Mouse (Mus musculus): Measurements from ENCODE around the gene Immp2l. TPM values are rescaled to one million over a fixed set of nuclear protein-coding genes. Genes with fewer than 3 reads are reported as not detected.

The Immp2l gene
- polyA plus RNA-seq, 1 experiment from 2014 or later, result 7.4 TPM

DNA sequence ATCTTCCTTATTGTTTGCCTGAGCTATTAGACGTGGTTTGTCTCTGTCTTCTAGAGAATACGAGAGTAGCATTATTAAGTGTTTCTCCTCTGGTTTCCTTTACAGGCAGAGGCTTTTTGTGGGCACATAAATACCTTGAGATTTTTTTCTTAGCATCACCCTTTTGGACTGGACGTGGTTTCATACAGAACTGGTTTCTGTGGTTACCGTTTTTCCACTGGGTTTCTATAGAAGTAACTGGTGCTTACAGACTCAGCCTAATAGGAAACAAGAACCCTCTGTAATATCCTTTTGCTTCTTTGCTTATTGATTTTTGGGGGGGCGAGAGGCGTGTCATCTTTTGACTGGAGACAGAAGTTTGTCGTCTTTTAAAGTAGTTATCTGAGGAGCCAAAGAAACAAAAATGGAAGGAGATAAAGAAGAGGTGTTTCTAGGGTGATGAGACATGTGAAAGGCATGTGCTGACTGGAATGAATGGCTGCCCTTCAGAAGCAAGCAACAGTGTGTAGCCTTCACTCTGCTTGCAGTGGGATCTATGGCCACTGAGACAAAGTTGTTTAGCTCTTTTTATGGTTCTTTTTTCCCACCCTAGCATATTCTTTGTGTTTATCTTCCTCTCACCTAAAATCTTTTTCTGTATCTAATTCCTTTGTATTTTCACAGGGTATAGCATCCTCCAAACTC lies 307.2 kb downstream of the Immp2l start:
- no peaks in the 10 kb centered on the region for H3K4me1 ChIP-seq (ENCODE audit: control insufficient read depth, insufficient read depth, low read length)
- H3K36me3 ChIP-seq (ENCODE audit: control insufficient read depth, insufficient read depth, low read length), result no peaks in the 10 kb centered on the region
- no peak overlapping the region for H3K27ac ChIP-seq (ENCODE audit: low read depth, low read length)
- ATAC-seq (ENCODE audit: low FRiP score, low TSS enrichment), result no peak
- no peak overlapping the region for H3K4me3 ChIP-seq (ENCODE audit: low read length)
- 91% methylated on average over 7 of the region's 7 CpGs for WGBS
- H3K9me3 ChIP-seq (ENCODE audit: control insufficient read depth, low read length), result no peaks in the 10 kb centered on the region
- no peak overlapping the region for H3K9ac ChIP-seq (ENCODE audit: low read depth, low read length)
- H3K4me2 ChIP-seq (replicated peaks; ENCODE audit: low read depth, low read length), result no peak overlapping the region
- H3K27me3 ChIP-seq (ENCODE audit: control insufficient read depth, insufficient read depth, low read length), result no peaks in the 10 kb centered on the region

DNA sequence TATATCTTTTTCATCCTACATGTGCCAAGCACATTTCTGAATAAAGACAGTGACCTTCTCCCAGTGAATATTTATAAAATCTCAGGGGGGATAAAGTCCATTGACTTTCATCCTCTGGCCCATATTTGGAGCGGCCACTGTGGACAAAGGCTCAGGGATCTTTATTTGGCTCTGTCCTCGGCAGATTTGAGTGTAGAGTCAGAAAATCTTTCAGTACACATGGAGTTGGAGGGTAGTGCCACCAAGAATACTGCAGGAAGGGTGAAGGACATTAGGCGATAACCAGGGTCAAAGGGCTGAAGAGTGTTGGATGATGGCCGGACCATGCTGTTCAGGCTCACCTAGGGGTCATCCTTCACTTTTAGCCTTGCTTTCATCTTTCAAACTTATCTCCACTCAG lies 321.7 kb downstream of the Immp2l start:
- no peak overlapping the region for H3K9ac ChIP-seq (ENCODE audit: low read depth, low read length)
- H3K36me3 ChIP-seq (ENCODE audit: control insufficient read depth, insufficient read depth, low read length), result no peaks in the 10 kb centered on the region
- H3K27ac ChIP-seq (ENCODE audit: low read depth, low read length), result no peak overlapping the region
- ATAC-seq (ENCODE audit: low FRiP score, low TSS enrichment), result no peak
- H3K4me2 ChIP-seq (replicated peaks; ENCODE audit: low read depth, low read length), result no peak overlapping the region
- 86% methylated on average over 4 of the region's 4 CpGs for WGBS
- H3K4me1 ChIP-seq (ENCODE audit: control insufficient read depth, insufficient read depth, low read length), result no peaks in the 10 kb centered on the region
- no peak overlapping the region for H3K4me3 ChIP-seq (ENCODE audit: low read length)
- H3K9me3 ChIP-seq (ENCODE audit: control insufficient read depth, low read length), result no peaks in the 10 kb centered on the region
- H3K27me3 ChIP-seq (ENCODE audit: control insufficient read depth, insufficient read depth, low read length), result no peaks in the 10 kb centered on the region

DNA sequence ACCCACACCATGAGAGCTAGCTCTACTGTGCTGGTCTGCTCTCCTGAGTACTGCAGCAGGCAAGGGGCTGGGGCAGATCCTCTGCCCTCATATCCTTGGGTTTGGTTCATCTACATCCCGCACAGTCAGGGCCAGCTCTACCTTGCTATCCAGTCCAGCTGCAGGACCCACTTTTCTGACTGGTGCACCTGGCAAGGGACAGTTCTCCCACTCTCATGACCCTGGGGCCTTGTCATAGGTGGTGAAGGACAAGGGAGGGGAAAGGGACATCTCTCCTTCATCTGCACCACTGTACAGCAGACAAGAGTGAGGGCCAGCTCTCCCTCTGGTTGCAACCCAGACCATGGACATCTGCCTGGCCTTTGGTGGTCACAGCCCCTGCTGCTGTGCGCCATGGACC lies 323.6 kb downstream of the Immp2l start:
- 100% methylated on average over 2 of the region's 2 CpGs for WGBS
- Histone ChIP-seq H3K27ac (ENCODE audit: low read depth, low read length) (no peak overlapping the region), H3K9me3 (ENCODE audit: control insufficient read depth, low read length) (no peaks in the 10 kb centered on the region), H3K4me1 (ENCODE audit: control insufficient read depth, insufficient read depth, low read length) (no peaks in the 10 kb centered on the region), H3K9ac (ENCODE audit: low read depth, low read length) (no peak overlapping the region), H3K27me3 (ENCODE audit: control insufficient read depth, insufficient read depth, low read length) (no peaks in the 10 kb centered on the region), H3K36me3 (ENCODE audit: control insufficient read depth, insufficient read depth, low read length) (no peaks in the 10 kb centered on the region), H3K4me2 (replicated peaks; ENCODE audit: low read depth, low read length) (no peak overlapping the region), H3K4me3 (ENCODE audit: low read length) (no peak overlapping the region)
- no peak for ATAC-seq (ENCODE audit: low FRiP score, low TSS enrichment)

DNA sequence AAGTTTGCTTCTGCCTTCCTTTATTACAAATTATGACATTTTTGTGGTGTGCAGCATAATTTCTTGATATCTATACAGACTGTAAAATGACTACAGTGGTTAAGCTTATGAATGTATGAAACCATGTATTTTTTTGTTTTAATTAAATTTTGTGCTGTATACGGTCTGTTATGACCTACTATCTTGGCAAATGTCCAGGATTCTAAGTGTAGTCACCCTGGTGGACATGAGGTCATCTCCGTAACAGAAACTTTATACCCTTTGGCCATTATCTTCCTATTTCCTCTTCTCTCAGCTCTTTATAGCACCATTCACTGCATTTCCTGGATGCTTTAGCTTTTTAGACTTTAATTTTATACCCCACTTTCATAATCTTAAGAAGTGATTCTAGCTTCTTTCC lies 325.5 kb downstream of the Immp2l start:
- H3K9ac ChIP-seq (ENCODE audit: low read depth, low read length), result no peak overlapping the region
- no peak for ATAC-seq (ENCODE audit: low FRiP score, low TSS enrichment)
- H3K9me3 ChIP-seq (ENCODE audit: control insufficient read depth, low read length), result no peaks in the 10 kb centered on the region
- H3K27ac ChIP-seq (ENCODE audit: low read depth, low read length), result no peak overlapping the region
- H3K4me3 ChIP-seq (ENCODE audit: low read length), result no peak overlapping the region
- no peak overlapping the region for H3K4me2 ChIP-seq (replicated peaks; ENCODE audit: low read depth, low read length)
- H3K36me3 ChIP-seq (ENCODE audit: control insufficient read depth, insufficient read depth, low read length), result no peaks in the 10 kb centered on the region
- no peaks in the 10 kb centered on the region for H3K27me3 ChIP-seq (ENCODE audit: control insufficient read depth, insufficient read depth, low read length)
- H3K4me1 ChIP-seq (ENCODE audit: control insufficient read depth, insufficient read depth, low read length), result no peaks in the 10 kb centered on the region
- 64% methylated on average over 2 of the region's 2 CpGs for WGBS

DNA sequence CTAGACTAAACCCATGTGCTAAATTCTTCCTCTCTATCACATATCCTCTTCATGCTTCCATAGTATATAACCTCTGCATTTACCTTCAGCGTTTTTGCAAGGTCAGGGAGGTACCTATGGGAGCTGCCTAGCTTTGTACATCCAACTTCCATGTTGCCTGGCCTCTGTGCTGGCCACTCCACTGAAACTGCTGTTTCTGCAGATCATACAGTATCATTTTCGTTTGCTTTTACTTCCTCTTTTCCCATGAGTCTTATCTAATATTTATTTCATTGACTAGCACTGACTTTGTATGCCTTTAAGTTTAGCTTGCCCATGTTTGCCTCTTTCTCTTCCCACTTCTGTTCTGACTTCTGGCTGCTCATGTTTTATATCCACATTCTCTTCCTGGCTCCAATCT lies 325.9 kb downstream of the Immp2l start:
- Histone ChIP-seq H3K4me1 (ENCODE audit: control insufficient read depth, insufficient read depth, low read length) (no peaks in the 10 kb centered on the region), H3K4me3 (ENCODE audit: low read length) (no peak overlapping the region), H3K27me3 (ENCODE audit: control insufficient read depth, insufficient read depth, low read length) (no peaks in the 10 kb centered on the region), H3K4me2 (replicated peaks; ENCODE audit: low read depth, low read length) (no peak overlapping the region), H3K9me3 (ENCODE audit: control insufficient read depth, low read length) (no peaks in the 10 kb centered on the region), H3K36me3 (ENCODE audit: control insufficient read depth, insufficient read depth, low read length) (no peaks in the 10 kb centered on the region), H3K27ac (ENCODE audit: low read depth, low read length) (no peak overlapping the region), H3K9ac (ENCODE audit: low read depth, low read length) (no peak overlapping the region)
- ATAC-seq (ENCODE audit: low FRiP score, low TSS enrichment), result no peak
- WGBS, result 73% methylated on average over 2 of the region's 2 CpGs

DNA sequence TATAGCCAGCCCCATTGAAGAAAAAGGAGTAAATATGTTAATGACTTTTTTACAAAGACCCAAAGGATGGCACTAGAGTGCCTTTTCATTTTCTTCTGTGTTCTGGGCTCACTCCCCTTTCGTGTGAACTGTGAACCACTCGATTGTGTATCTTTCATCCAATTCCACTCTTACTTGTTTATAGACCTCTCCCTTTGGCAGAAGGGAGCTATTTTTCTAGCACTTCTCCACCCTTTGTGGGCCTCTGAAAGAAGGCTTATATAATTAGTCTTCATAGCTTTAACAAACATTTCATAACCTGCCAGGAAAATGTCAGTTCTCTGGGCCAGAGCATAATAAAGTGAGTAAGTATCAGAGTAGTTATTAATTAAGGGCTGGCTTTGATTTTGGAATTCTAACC lies 327.4 kb downstream of the Immp2l start:
- 52% methylated on average over 2 of the region's 2 CpGs for WGBS
- Histone ChIP-seq H3K27me3 (ENCODE audit: control insufficient read depth, insufficient read depth, low read length) (no peaks in the 10 kb centered on the region), H3K4me3 (ENCODE audit: low read length) (no peak overlapping the region), H3K9ac (ENCODE audit: low read depth, low read length) (no peak overlapping the region), H3K36me3 (ENCODE audit: control insufficient read depth, insufficient read depth, low read length) (no peaks in the 10 kb centered on the region), H3K4me2 (replicated peaks; ENCODE audit: low read depth, low read length) (no peak overlapping the region), H3K27ac (ENCODE audit: low read depth, low read length) (no peak overlapping the region), H3K9me3 (ENCODE audit: control insufficient read depth, low read length) (no peaks in the 10 kb centered on the region), H3K4me1 (ENCODE audit: control insufficient read depth, insufficient read depth, low read length) (no peaks in the 10 kb centered on the region)
- no peak for ATAC-seq (ENCODE audit: low FRiP score, low TSS enrichment)

DNA sequence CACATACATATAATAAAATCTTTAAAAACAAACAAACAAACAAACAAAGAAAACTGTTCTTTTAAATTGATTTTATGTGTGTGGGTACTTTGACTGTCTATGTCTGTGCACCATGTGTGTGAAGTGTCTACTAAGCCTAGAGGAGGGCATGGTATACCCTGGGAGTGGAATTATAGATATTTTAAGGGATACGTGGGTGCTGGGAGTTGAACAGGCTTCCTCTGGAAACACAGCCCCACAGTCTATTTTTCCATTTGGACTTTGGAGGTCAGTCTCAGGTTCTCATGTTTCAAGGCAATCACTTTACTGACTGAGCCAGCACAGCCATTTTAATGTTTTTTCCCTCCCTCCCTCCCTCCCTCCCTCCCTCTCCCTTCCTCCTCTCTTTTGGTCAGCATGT lies 331.0 kb downstream of the Immp2l start:
- ATAC-seq (ENCODE audit: low FRiP score, low TSS enrichment), result no peak
- no peaks in the 10 kb centered on the region for H3K9me3 ChIP-seq (ENCODE audit: control insufficient read depth, low read length)
- no peaks in the 10 kb centered on the region for H3K36me3 ChIP-seq (ENCODE audit: control insufficient read depth, insufficient read depth, low read length)
- H3K27me3 ChIP-seq (ENCODE audit: control insufficient read depth, insufficient read depth, low read length), result no peaks in the 10 kb centered on the region
- H3K27ac ChIP-seq (ENCODE audit: low read depth, low read length), result no peak overlapping the region
- no peak overlapping the region for H3K9ac ChIP-seq (ENCODE audit: low read depth, low read length)
- H3K4me2 ChIP-seq (replicated peaks; ENCODE audit: low read depth, low read length), result no peak overlapping the region
- no peak overlapping the region for H3K4me3 ChIP-seq (ENCODE audit: low read length)
- 6% methylated on average over 1 of the region's 1 CpGs for WGBS
- H3K4me1 ChIP-seq (ENCODE audit: control insufficient read depth, insufficient read depth, low read length), result no peaks in the 10 kb centered on the region

DNA sequence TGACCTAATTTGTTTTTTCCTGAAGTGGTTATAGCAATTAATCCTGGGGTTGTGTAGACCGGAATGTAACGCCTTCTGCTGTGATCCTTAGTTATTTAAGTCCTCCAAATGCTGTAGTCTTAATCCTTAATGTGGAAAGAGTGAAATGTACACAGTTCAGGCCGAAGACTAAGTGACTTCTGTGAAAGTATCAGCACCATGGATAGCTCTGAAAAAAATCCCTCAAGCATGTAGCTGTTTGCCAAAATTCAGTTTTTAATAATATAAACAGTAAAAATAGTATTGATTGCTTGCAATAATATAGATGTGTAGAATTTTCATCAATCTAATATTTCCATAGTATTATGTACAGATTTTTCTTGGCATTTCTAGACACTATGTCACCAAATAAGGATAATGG lies 332.1 kb downstream of the Immp2l start:
- Histone ChIP-seq H3K9ac (ENCODE audit: low read depth, low read length) (no peak overlapping the region), H3K36me3 (ENCODE audit: control insufficient read depth, insufficient read depth, low read length) (no peaks in the 10 kb centered on the region), H3K4me1 (ENCODE audit: control insufficient read depth, insufficient read depth, low read length) (no peaks in the 10 kb centered on the region), H3K9me3 (ENCODE audit: control insufficient read depth, low read length) (no peaks in the 10 kb centered on the region), H3K27ac (ENCODE audit: low read depth, low read length) (no peak overlapping the region), H3K27me3 (ENCODE audit: control insufficient read depth, insufficient read depth, low read length) (no peaks in the 10 kb centered on the region), H3K4me2 (replicated peaks; ENCODE audit: low read depth, low read length) (no peak overlapping the region), H3K4me3 (ENCODE audit: low read length) (no peak overlapping the region)
- no peak for ATAC-seq (ENCODE audit: low FRiP score, low TSS enrichment)
- 63% methylated on average over 3 of the region's 3 CpGs for WGBS

DNA sequence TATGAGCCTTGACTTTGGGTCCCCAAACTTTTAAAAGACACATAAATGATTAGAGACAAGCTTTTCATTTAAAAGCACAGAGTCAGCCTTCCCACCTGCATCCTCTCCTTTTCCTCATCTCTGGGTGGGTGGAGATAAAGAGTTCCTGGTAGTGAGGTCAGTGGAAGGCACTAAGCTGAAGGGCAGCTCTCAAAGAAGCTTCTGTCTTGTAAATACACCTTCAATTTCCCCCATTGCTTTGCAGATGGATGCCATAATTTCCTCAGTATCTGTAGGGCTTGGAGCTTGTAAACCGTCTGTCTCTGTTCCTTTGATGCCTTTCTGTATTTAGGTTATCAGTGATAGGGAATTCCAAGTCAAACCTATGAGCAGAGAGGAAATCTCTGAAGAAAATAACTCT lies 362.8 kb downstream of the Immp2l start:
- no peaks in the 10 kb centered on the region for H3K27me3 ChIP-seq (ENCODE audit: control insufficient read depth, insufficient read depth, low read length)
- H3K4me3 ChIP-seq (ENCODE audit: low read length), result no peak overlapping the region
- H3K27ac ChIP-seq (ENCODE audit: low read depth, low read length), result no peak overlapping the region
- H3K4me2 ChIP-seq (replicated peaks; ENCODE audit: low read depth, low read length), result no peak overlapping the region
- ATAC-seq (ENCODE audit: low FRiP score, low TSS enrichment), result no peak
- no peak overlapping the region for H3K9ac ChIP-seq (ENCODE audit: low read depth, low read length)
- no peaks in the 10 kb centered on the region for H3K9me3 ChIP-seq (ENCODE audit: control insufficient read depth, low read length)
- WGBS, result 62% methylated on average over 1 of the region's 1 CpGs
- H3K4me1 ChIP-seq (ENCODE audit: control insufficient read depth, insufficient read depth, low read length), result no peaks in the 10 kb centered on the region
- no peaks in the 10 kb centered on the region for H3K36me3 ChIP-seq (ENCODE audit: control insufficient read depth, insufficient read depth, low read length)
